Mouse (Mus musculus): ENCODE data around the gene Gm16513. TPM values are rescaled to one million over a fixed set of nuclear protein-coding genes. Genes with fewer than 3 reads are reported as not detected.
"Not testable (repeated sequence)": the region's sequence is repeated elsewhere in the genome, so short reads cannot be mapped to it uniquely, and the experiment has no call there.

Gene Gm16513
- not detected for total RNA-seq (2021)
- long read RNA-seq, experiment 1, result 0 reads
- long read RNA-seq, experiment 2, result 0 reads

GRCm38 (mm10) chr5:95182324-95182723 lies at the start of gene Gm16513:
Gene Gm16513 (plus strand): TSS chr5:95182624.
- intact Hi-C loops (cut with DNase I); DNase-seq (ENCODE audit: low spot score in 2 of 2): not testable (repeated sequence)

Other genes with a start within 250 kb of the Gm16513 start
- gene Gm6367, start 194.0 kb upstream of the Gm16513 start, total RNA-seq (2021), result not detected
- not detected for gene Gm7942, start 75.7 kb upstream of the Gm16513 start, total RNA-seq (2021)
- not detected for gene Gm10424, start 90.1 kb downstream of the Gm16513 start, total RNA-seq (2021)
- gene Gm3259, start 123.3 kb downstream of the Gm16513 start, total RNA-seq (2021), result not detected

Data from left cerebral cortex, postnatal 14 days (tissue).